Mouse (Mus musculus): ENCODE data around the gene Sohlh1. TPM values are rescaled to one million over a fixed set of nuclear protein-coding genes. Genes with fewer than 3 reads are reported as not detected.

Gene Sohlh1
- polyA plus RNA-seq (2011; ENCODE audit: insufficient read length, low read depth, missing spikeins) = not detected in 2 replicates

GRCm38 (mm10) chr2:25847226-25847625 is at the start of gene Sohlh1:
Sohlh1 (minus strand) TSS chr2:25847248.
- TF ChIP-seq CTCF (IDR thresholded peaks at IDR 0.05; ENCODE audit: borderline replicate concordance, insufficient read depth, low read length) (no peak), POLR2A (IDR thresholded peaks at IDR 0.05; ENCODE audit: low read depth, low read length) (no peak)
- H3K4me3 ChIP-seq (ENCODE audit: insufficient read depth, low read length) = no peak within 1 kb of the TSS
- no peak within 1 kb of the TSS for H3K27ac ChIP-seq (ENCODE audit: insufficient read depth, low read length)
- H3K4me1 ChIP-seq (ENCODE audit: control insufficient read depth, insufficient read depth, low read length) = no peaks in the 10 kb centered on the region

- Histone ChIP-seq H3K4me1 (ENCODE audit: control insufficient read depth, insufficient read depth, low read length) (no peaks in the 10 kb centered on the region), H3K27ac (ENCODE audit: insufficient read depth, low read length) (no peak overlapping the region), H3K4me3 (ENCODE audit: insufficient read depth, low read length) (no peak overlapping the region)
- no peak for TF ChIP-seq CTCF (IDR thresholded peaks at IDR 0.05; ENCODE audit: borderline replicate concordance, insufficient read depth, low read length)
- TF ChIP-seq POLR2A (IDR thresholded peaks at IDR 0.05; ENCODE audit: low read depth, low read length) = no peak
Measured at GRCm38 (mm10) chr2:25892440-25892839, 45.4 kb upstream of the Sohlh1 start.

GRCm38 (mm10) chr2:25888144-25888543 is 41.1 kb upstream of the Sohlh1 start:
- no peaks in the 10 kb centered on the region for H3K4me1 ChIP-seq (ENCODE audit: control insufficient read depth, insufficient read depth, low read length)
- H3K27ac ChIP-seq (ENCODE audit: insufficient read depth, low read length) = no peak overlapping the region
- H3K4me3 ChIP-seq (ENCODE audit: insufficient read depth, low read length) = no peak overlapping the region
- TF ChIP-seq POLR2A (IDR thresholded peaks at IDR 0.05; ENCODE audit: low read depth, low read length) (no peak), CTCF (IDR thresholded peaks at IDR 0.05; ENCODE audit: borderline replicate concordance, insufficient read depth, low read length) (no peak)

GRCm38 (mm10) chr2:25887226-25887625 is 40.2 kb upstream of the Sohlh1 start:
- no peak for TF ChIP-seq CTCF (IDR thresholded peaks at IDR 0.05; ENCODE audit: borderline replicate concordance, insufficient read depth, low read length)
- no peak for TF ChIP-seq POLR2A (IDR thresholded peaks at IDR 0.05; ENCODE audit: low read depth, low read length)
- H3K27ac ChIP-seq (ENCODE audit: insufficient read depth, low read length) = no peak overlapping the region
- H3K4me1 ChIP-seq (ENCODE audit: control insufficient read depth, insufficient read depth, low read length) = no peaks in the 10 kb centered on the region
- H3K4me3 ChIP-seq (ENCODE audit: insufficient read depth, low read length) = no peak overlapping the region

GRCm38 (mm10) chr2:25884756-25885155 is 37.7 kb upstream of the Sohlh1 start:
- no peak overlapping the region for H3K4me3 ChIP-seq (ENCODE audit: insufficient read depth, low read length)
- H3K27ac ChIP-seq (ENCODE audit: insufficient read depth, low read length) = no peak overlapping the region
- no peak for TF ChIP-seq POLR2A (IDR thresholded peaks at IDR 0.05; ENCODE audit: low read depth, low read length)
- TF ChIP-seq CTCF (IDR thresholded peaks at IDR 0.05; ENCODE audit: borderline replicate concordance, insufficient read depth, low read length) = no peak
- no peaks in the 10 kb centered on the region for H3K4me1 ChIP-seq (ENCODE audit: control insufficient read depth, insufficient read depth, low read length)

- Histone ChIP-seq H3K4me1 (ENCODE audit: control insufficient read depth, insufficient read depth, low read length) (no peaks in the 10 kb centered on the region), H3K27ac (ENCODE audit: insufficient read depth, low read length) (no peak overlapping the region), H3K4me3 (ENCODE audit: insufficient read depth, low read length) (no peak overlapping the region)
- TF ChIP-seq POLR2A (IDR thresholded peaks at IDR 0.05; ENCODE audit: low read depth, low read length) (no peak), CTCF (IDR thresholded peaks at IDR 0.05; ENCODE audit: borderline replicate concordance, insufficient read depth, low read length) (no peak)
Measured at GRCm38 (mm10) chr2:25882276-25882675, 35.2 kb upstream of the Sohlh1 start.

GRCm38 (mm10) chr2:25879061-25879460 is 32.0 kb upstream of the Sohlh1 start:
- TF ChIP-seq POLR2A (IDR thresholded peaks at IDR 0.05; ENCODE audit: low read depth, low read length) (no peak), CTCF (IDR thresholded peaks at IDR 0.05; ENCODE audit: borderline replicate concordance, insufficient read depth, low read length) (no peak)

GRCm38 (mm10) chr2:25878516-25878915 is 31.5 kb upstream of the Sohlh1 start:
- H3K4me1 ChIP-seq (ENCODE audit: control insufficient read depth, insufficient read depth, low read length) = no peaks in the 10 kb centered on the region
- no peak overlapping the region for H3K27ac ChIP-seq (ENCODE audit: insufficient read depth, low read length)
- H3K4me3 ChIP-seq (ENCODE audit: insufficient read depth, low read length) = no peak overlapping the region
- TF ChIP-seq CTCF (IDR thresholded peaks at IDR 0.05; ENCODE audit: borderline replicate concordance, insufficient read depth, low read length) (no peak), POLR2A (IDR thresholded peaks at IDR 0.05; ENCODE audit: low read depth, low read length) (no peak)

More at GRCm38 (mm10) chr2:25879061-25879460, 32.0 kb upstream of the Sohlh1 start:
- no peaks in the 10 kb centered on the region for H3K4me1 ChIP-seq (ENCODE audit: control insufficient read depth, insufficient read depth, low read length)
- H3K4me3 ChIP-seq (ENCODE audit: insufficient read depth, low read length) = no peak overlapping the region
- no peak overlapping the region for H3K27ac ChIP-seq (ENCODE audit: insufficient read depth, low read length)

GRCm38 (mm10) chr2:25877736-25878268 is 30.8 kb upstream of the Sohlh1 start:
- TF ChIP-seq CTCF (IDR thresholded peaks at IDR 0.05; ENCODE audit: borderline replicate concordance, insufficient read depth, low read length) = no peak
- no peak for TF ChIP-seq POLR2A (IDR thresholded peaks at IDR 0.05; ENCODE audit: low read depth, low read length)
- Histone ChIP-seq H3K4me3 (ENCODE audit: insufficient read depth, low read length) (no peak overlapping the region), H3K4me1 (ENCODE audit: control insufficient read depth, insufficient read depth, low read length) (no peaks in the 10 kb centered on the region), H3K27ac (ENCODE audit: insufficient read depth, low read length) (no peak overlapping the region)

- TF ChIP-seq POLR2A (IDR thresholded peaks at IDR 0.05; ENCODE audit: low read depth, low read length) (no peak), CTCF (IDR thresholded peaks at IDR 0.05; ENCODE audit: borderline replicate concordance, insufficient read depth, low read length) (no peak)
Measured at GRCm38 (mm10) chr2:25877250-25877735, 30.2 kb upstream of the Sohlh1 start.

More at GRCm38 (mm10) chr2:25877250-25877735, 30.2 kb upstream of the Sohlh1 start:
- no peak overlapping the region for H3K27ac ChIP-seq (ENCODE audit: insufficient read depth, low read length)
- H3K4me1 ChIP-seq (ENCODE audit: control insufficient read depth, insufficient read depth, low read length) = no peaks in the 10 kb centered on the region
- no peak overlapping the region for H3K4me3 ChIP-seq (ENCODE audit: insufficient read depth, low read length)

All from embryonic fibroblast, embryonic 13.5 days (primary cell).